Mouse (Mus musculus) erythroblast, embryonic 14.5 days (primary cell): ENCODE data around the gene Card19. TPM values are rescaled to one million over a fixed set of nuclear protein-coding genes. Genes with fewer than 3 reads are reported as not detected.

Experiments used
- H3K27me3 ChIP-seq: 2 replicates; pipeline ENCODE4 v1.6.1; 2012; ENCODE audit warnings: inconsistent platforms; ENCODE audit not compliant: control insufficient read depth
- H3K36me3 ChIP-seq: 2 replicates; pipeline ENCODE4 v1.6.1; 2012; ENCODE audit warnings: mild to moderate bottlenecking, inconsistent platforms; ENCODE audit not compliant: control insufficient read depth
- H3K4me1 ChIP-seq: 2 replicates; pipeline ENCODE4 v1.6.1; 2012; ENCODE audit warnings: inconsistent platforms; ENCODE audit not compliant: control insufficient read depth
- H3K4me3 ChIP-seq: replicated peaks from 2 replicates; pipeline ENCODE3; 2012; ENCODE audit warnings: moderate library complexity, mild to moderate bottlenecking, inconsistent platforms
- H3K9me3 ChIP-seq: 2 replicates; pipeline ENCODE4 v1.6.1; 2012; ENCODE audit warnings: low read length, inconsistent platforms, mixed read lengths; ENCODE audit not compliant: control insufficient read depth
- GATA1 ChIP-seq: IDR thresholded peaks from 2 replicates; pipeline ENCODE4 v1.6.1; 2012; ENCODE audit warnings: low read length, inconsistent platforms, mixed read lengths
- TAL1 ChIP-seq: IDR thresholded peaks from 3 replicates; pipeline ENCODE4 v1.6.1; 2012; ENCODE audit warnings: low read length, inconsistent platforms, mixed read lengths
- polyA plus RNA-seq: library from polyadenylated mRNA; stranded (reverse); fragments of >175 nt; gene quantifications from 2 replicates; pipeline ENCODE4 v1.2.3, GENCODE M21; 2012

The Card19 gene
- polyA plus RNA-seq, 1 experiment, result 0.32 TPM

DNA sequence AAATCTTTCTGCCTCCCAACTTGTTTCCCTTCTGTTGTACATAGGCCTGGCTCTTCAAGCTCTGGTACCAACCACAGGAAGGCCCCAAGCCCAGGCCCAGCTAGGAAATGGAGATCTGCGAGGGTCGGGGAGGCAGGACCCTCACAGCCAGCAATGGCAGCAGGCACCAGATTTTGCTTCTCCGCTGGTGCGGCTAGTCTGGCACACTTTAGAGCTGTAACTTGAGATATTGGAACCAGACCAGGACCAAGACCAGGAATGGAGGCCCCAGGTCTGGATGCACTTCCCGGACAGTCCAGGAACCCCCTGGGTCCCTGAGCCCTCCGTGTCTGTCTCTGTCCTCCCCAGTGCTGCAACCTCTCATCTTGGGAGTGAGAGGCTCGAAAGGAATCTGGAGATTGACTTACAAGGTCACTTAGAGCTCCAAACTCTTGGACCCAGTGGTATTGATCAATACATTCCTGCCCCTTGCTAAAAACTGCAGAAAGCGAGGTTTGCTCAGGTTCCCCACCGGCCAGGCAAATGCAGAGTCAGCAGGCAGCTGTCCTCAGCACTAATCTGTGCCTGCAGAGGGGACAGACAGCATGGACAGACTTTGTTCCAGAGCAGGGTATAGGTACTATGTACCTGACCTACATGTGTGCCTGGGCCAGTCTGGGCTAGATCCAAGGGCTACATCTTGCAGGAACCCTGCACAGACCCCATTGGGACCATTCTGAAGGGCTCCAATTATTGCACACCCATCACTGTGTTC, 1.1 kb upstream of the Card19 start:
- TF ChIP-seq GATA1, result no peak
- no peak for TF ChIP-seq TAL1
- no peaks in the 10 kb centered on the region for H3K36me3 ChIP-seq
- peaks cover 23% of the 10 kb centered on the region for H3K27me3 ChIP-seq
- H3K4me3 ChIP-seq, result peak overlapping the region; percentile 68
- H3K9me3 ChIP-seq, result no peaks in the 10 kb centered on the region
- peaks cover 20% of the 10 kb centered on the region for H3K4me1 ChIP-seq

DNA sequence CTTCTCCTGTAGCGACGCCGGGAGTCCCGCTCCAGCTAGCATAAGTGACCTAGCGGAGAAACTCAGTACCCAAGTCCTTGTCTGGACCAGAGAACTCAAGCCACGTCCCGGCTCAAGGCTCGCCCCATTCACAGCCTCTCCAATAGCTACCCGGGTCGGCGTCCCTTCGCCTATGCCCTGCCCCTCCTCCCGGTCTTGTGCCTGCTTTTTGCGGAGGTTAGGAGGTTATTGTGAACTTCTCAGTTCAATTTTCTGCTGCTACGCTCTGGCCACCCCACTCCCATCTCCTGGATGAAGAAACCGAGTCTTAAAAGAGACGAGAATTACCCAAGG, 349 bp upstream of the Card19 start:
- Histone ChIP-seq H3K4me3 (peak overlapping the region; percentile 68), H3K27me3 (peaks cover 23% of the 10 kb centered on the region), H3K9me3 (no peaks in the 10 kb centered on the region), H3K36me3 (no peaks in the 10 kb centered on the region), H3K4me1 (peaks cover 20% of the 10 kb centered on the region)
- TF ChIP-seq GATA1 (no peak), TAL1 (no peak)

DNA sequence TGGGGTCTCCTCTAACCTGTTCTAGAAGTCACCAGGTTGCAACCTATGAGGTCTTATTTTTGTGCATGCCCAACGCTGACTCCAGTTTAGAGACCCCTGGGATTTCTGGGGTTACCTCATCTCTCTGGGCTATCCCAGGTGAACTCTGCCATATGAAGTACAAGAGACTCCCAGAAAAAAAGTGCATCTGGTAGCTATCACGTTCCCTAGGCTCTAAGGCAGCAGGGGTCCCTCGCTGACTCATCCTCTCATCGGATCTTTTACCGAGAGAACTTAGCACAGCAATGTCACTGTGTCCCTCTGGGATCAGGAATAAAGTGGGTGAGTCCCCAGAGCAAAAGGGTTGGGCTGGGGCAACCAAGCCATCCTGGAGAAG, 721 bp downstream of the Card19 start:
- H3K36me3 ChIP-seq, result no peaks in the 10 kb centered on the region
- peaks cover 20% of the 10 kb centered on the region for H3K4me1 ChIP-seq
- H3K9me3 ChIP-seq, result no peaks in the 10 kb centered on the region
- H3K4me3 ChIP-seq, result peak overlapping the region; percentile 68
- TF ChIP-seq TAL1, result no peak
- TF ChIP-seq GATA1, result no peak
- H3K27me3 ChIP-seq, result peaks cover 23% of the 10 kb centered on the region

DNA sequence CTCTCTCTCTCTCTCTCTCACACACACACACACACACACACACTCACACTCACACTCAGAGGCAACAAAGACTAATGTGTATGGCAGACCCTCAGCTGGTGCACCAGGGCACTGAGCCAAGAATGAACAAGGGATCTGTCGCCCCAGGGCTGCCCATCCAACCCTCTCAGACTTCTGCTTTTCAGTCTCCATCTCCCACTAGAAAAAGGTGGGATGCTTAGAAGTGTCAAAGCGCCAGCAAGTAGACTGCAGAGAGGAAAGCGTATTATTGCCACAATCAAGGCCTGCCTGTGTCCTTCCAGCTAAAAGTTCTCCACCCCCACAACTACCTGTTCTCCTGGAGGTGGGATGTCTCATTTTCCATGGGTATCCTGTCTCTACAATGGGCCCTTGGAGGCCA, 1.4 kb downstream of the Card19 start:
- Histone ChIP-seq H3K9me3 (no peaks in the 10 kb centered on the region), H3K4me1 (peaks cover 20% of the 10 kb centered on the region), H3K4me3 (no peak overlapping the region), H3K36me3 (no peaks in the 10 kb centered on the region), H3K27me3 (peaks cover 23% of the 10 kb centered on the region)
- TF ChIP-seq TAL1, result no peak
- no peak for TF ChIP-seq GATA1

DNA sequence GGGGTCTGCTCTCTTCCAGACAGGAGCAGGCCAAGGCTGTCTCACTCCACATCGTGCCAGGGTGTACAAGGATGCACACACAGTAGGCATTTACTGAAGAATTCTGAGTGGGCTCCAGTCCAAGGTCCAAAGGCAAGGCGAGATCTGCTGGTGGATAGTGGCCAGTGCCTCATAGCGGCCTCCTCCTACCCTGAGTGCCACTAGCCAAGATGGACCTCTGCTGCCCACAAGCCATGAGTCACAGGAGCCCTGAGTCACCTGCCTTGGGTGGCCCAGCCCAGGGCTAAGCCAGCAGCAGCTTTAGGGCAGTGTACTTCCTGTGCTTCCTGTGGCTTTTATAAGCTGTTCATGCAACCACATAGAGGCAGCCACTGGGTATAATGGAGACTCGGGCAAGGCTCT, 2.3 kb downstream of the Card19 start:
- H3K27me3 ChIP-seq, result peaks cover 23% of the 10 kb centered on the region
- TF ChIP-seq TAL1 (no peak), GATA1 (no peak)
- no peak overlapping the region for H3K4me3 ChIP-seq

DNA sequence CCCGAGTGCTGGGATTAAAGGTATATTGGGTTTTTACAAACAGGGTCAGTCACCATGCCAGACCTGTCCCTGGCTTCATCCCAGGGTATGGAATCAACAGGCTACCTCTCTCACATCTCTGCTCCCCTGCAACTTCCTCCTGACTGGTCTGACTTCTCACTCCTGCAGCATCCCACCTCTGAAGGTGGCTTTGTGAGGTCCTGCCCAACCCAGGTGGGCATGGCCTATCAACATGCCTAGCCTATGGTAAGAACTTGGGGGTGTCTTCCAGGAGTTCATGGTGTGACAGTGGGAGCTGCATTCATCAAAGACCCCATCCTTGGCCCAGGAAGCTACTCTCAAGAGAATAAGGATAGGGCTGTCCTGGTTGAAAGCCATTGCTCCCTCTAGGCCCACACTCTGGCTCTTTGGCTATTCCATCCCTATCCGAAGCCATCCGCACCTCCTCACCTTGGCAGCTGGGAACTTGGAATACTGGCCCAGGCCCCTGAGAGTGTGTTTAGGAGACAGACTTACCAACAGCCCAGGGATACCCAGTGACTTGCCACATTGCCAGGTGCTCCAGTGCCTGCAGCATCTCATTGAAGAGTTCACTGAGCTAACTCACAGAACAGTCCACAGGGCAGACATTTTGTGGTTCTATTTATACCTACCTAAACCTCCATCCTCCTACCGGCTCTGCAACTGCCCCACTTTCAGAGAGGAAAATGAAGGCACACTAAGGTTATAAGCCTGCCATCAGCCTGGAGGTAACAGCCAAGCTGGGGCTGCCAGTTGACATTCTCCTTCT, 2.9 kb downstream of the Card19 start:
- no peak overlapping the region for H3K4me3 ChIP-seq
- H3K4me1 ChIP-seq, result peaks cover 20% of the 10 kb centered on the region
- peaks cover 23% of the 10 kb centered on the region for H3K27me3 ChIP-seq
- no peaks in the 10 kb centered on the region for H3K36me3 ChIP-seq
- no peaks in the 10 kb centered on the region for H3K9me3 ChIP-seq
- TF ChIP-seq TAL1 (no peak), GATA1 (no peak)

More for the DNA sequence above, 2.3 kb downstream of the Card19 start:
- no peaks in the 10 kb centered on the region for H3K9me3 ChIP-seq
- peaks cover 20% of the 10 kb centered on the region for H3K4me1 ChIP-seq
- no peaks in the 10 kb centered on the region for H3K36me3 ChIP-seq

DNA sequence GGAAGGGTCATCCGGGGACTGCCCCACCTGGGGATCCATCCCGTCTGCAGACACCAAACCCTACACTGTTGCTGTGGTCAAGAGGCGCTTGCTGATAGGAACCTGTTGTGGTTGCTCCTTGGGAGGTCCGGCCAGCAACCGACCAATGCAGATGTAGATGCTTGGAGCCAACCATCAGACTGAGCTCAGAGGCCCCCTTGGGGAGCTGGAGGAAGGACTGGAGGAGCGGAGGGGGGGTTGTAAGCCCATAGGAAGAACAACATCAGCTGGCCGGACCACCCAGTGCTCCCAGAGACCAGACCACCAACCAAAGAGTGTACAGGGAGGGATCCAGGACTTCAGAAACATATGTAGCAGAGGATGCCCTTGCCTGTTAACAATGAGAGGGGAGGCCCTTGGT, 6.5 kb downstream of the Card19 start:
- TF ChIP-seq TAL1, result no peak
- no peak for TF ChIP-seq GATA1
- Histone ChIP-seq H3K9me3 (no peaks in the 10 kb centered on the region), H3K4me3 (no peak overlapping the region), H3K4me1 (no peaks in the 10 kb centered on the region; the same call in 1 of the 2 replicates), H3K27me3 (peaks cover 2% of the 10 kb centered on the region), H3K36me3 (no peaks in the 10 kb centered on the region; the same call in 1 of the 2 replicates)

DNA sequence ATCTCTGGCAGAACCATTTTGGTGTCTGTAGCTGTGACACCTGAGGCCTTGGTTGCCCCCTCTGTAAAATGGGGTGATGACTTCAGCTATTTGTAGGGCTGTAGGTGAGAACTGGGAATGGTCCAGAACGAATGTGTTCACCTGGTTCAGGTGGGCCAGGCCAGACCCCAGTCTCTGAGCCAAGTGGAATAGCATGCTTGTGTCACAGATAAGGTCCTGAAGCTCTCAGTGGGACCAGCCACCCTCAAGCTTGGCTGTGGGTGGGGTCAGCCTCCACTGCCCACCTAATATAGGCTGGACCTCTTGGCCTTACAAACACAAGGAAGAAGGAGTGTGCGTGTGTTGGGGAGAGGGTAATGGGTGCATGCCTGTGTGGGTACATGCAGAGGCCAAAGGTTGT, 9.5 kb downstream of the Card19 start:
- peaks cover 3% of the 10 kb centered on the region for H3K4me1 ChIP-seq
- H3K27me3 ChIP-seq, result no peaks in the 10 kb centered on the region
- H3K4me3 ChIP-seq, result no peak overlapping the region
- TF ChIP-seq TAL1 (no peak), GATA1 (no peak)
- H3K36me3 ChIP-seq, result no peaks in the 10 kb centered on the region; the same call in 1 of the 2 replicates
- no peaks in the 10 kb centered on the region for H3K9me3 ChIP-seq

DNA sequence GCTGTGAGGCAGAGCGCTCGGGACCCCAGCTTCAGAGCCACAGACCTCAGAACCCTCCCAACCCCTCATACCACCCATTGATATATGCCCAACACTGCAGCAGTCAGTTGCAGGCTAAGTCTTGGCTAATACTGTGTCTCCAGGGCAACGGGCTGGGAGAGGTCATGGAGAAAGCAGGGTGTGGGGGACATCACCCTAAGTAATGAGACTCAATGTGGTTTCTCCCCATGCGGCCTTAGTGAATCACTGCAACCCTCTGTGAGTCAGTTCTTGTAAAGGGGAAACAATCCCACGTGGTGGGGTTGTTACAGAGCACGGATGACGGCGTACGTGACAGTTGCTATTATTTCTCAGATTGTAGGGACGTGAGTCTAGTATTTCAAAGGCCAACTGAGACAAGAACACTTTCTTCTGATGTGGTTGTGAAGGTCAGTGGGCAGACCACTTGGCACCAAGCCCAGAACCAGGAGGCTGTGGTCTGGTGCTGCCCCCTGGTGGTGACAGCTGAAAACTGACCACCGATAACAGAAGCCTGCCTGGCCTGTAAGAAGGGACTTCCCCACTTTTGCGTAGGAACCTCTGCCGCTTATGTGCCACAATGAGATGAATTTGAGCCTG, 10.3 kb downstream of the Card19 start:
- H3K27me3 ChIP-seq, result no peaks in the 10 kb centered on the region
- TF ChIP-seq TAL1 (no peak), GATA1 (0 out of 2 replicates have a peak, but pooled peaks have one; percentile 13)
- H3K4me1 ChIP-seq, result peaks cover 3% of the 10 kb centered on the region
- H3K36me3 ChIP-seq, result no peaks in the 10 kb centered on the region; the same call in 1 of the 2 replicates
- H3K4me3 ChIP-seq, result no peak overlapping the region
- H3K9me3 ChIP-seq, result no peaks in the 10 kb centered on the region
